Mouse (Mus musculus) hindbrain, postnatal 0 days (tissue): ENCODE data around the gene Slc6a5. TPM values are rescaled to one million over a fixed set of nuclear protein-coding genes. Genes with fewer than 3 reads are reported as not detected.
A peak's percentile ranks its signal among the peaks of the same experiment; 100 is the strongest.

Experiments
- ATAC-seq: fragments of 200-750 bp; cut with Nextera tagmentation; 2 replicates; pipeline ENCODE4 v1.8.0; 2017; ENCODE audit warnings: mild to moderate bottlenecking, moderate TSS enrichment, moderate library complexity
- DNase-seq: peaks from one replicate; pipeline ENCODE4 v3.0.0-alpha.2; 2015; ENCODE audit warnings: low spot score
- H3K27ac ChIP-seq: fragments of 300-500 bp; sonication (generic); 2 replicates; pipeline ENCODE4 v1.5.1; 2014; ENCODE audit warnings: mild to moderate bottlenecking
- H3K27me3 ChIP-seq: fragments of 300-500 bp; sonication (generic); 2 replicates; pipeline ENCODE4 v1.6.1; 2014; ENCODE audit warnings: low read length, mixed read lengths; ENCODE audit not compliant: insufficient read depth
- H3K36me3 ChIP-seq: fragments of 300-500 bp; sonication (generic); 2 replicates; pipeline ENCODE4 v1.6.1; 2014; ENCODE audit warnings: low read length, mixed read lengths; ENCODE audit not compliant: insufficient read depth
- H3K4me1 ChIP-seq: fragments of 300-500 bp; sonication (generic); 2 replicates; pipeline ENCODE4 v1.6.1; 2014; ENCODE audit warnings: antibody characterized with exemption, low read length, mixed read lengths; ENCODE audit not compliant: insufficient read depth
- H3K4me2 ChIP-seq: fragments of 300-500 bp; sonication (generic); 2 replicates; pipeline ENCODE4 v1.6.1; 2014; ENCODE audit warnings: low read depth, mild to moderate bottlenecking, low read length, moderate library complexity, mixed read lengths
- H3K4me3 ChIP-seq: fragments of 300-500 bp; sonication (generic); 2 replicates; pipeline ENCODE4 v1.5.1; 2014; ENCODE audit warnings: low read length
- H3K9ac ChIP-seq: fragments of 300-500 bp; sonication (generic); replicated peaks from 2 replicates; pipeline ENCODE4 v1.6.1; 2014; ENCODE audit warnings: mild to moderate bottlenecking, low read length, moderate library complexity, mixed read lengths
- H3K9me3 ChIP-seq: fragments of 300-500 bp; sonication (generic); 2 replicates; pipeline ENCODE4 v1.6.1; 2016; ENCODE audit warnings: low read length, mixed read lengths
- CTCF ChIP-seq: IDR thresholded peaks from 2 replicates; pipeline ENCODE4 v1.5.1; 2016; ENCODE audit warnings: antibody characterized with exemption, control low read depth, low read depth
- WGBS: fragments of 180-500 bp; shearing (Covaris S2); extraction: QIAGEN DNeasy Blood & Tissue Kit; methylation state at CpG from one replicate; pipeline ENCODE4 v1.1.7; 2014; 5-methylcytosine and 5-hydroxymethylcytosine counted together
- polyA plus RNA-seq: library from polyadenylated mRNA; unstranded; fragments of >200 nt; fragmentation: Nextera tagmentation; extraction: Ambion mirVana; gene quantifications from 2 replicates; pipeline ENCODE4 v1.2.1, GENCODE M21; 2015
- total RNA-seq: library from RNA; depleted of rRNA; stranded (reverse); fragments of >200 nt; gene quantifications from 2 replicates; pipeline ENCODE4 v1.2.3, GENCODE M21; 2014; rRNA removed

Slc6a5 gene
- total RNA-seq (49.6 and 57.2 TPM in 2 replicates), polyA plus RNA-seq (9.8 and 10.9 TPM in 2 replicates)

DNA sequence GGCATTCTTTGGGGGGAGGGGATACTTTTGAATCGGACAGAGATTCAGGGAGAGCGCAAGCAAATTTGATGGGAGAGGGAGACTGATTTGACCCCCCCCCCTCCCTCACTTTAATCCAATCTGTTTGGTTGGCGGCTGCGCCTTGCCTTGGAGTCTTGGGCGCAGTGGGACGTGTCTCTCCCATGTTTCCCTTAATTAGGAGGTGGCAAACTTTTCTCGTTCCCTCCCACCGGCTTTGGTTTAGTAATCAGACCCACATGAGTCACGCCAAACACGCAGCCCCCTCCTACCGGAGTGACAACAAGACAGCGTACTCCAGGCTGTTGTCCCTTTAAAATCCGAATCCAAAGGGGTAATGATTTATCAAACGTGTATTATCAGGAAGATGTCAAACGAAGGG is at the start of gene Slc6a5:
TSS of gene Slc6a5 (plus strand) at position 297 of the 400 bp plus-strand sequence.
- peaks cover 58% of the 10 kb centered on the region for H3K27me3 ChIP-seq
- 3% methylated on average over 15 of the region's 15 CpGs for WGBS
- DNase-seq, result peak; percentile 58
- H3K27ac ChIP-seq, result peak within 1 kb of the TSS; percentile 73
- H3K9ac ChIP-seq, result peak within 1 kb of the TSS; percentile 38
- peak within 1 kb of the TSS; percentile 33 for H3K4me3 ChIP-seq
- ATAC-seq, result no peak; the same call in 1 of the 2 replicates
- H3K9me3 ChIP-seq, result no peaks in the 10 kb centered on the region
- H3K4me2 ChIP-seq, result peak within 1 kb of the TSS; percentile 37
- TF ChIP-seq CTCF, result no peak
- H3K4me1 ChIP-seq, result no peaks in the 10 kb centered on the region
- H3K36me3 ChIP-seq, result no peaks in the 10 kb centered on the region

DNA sequence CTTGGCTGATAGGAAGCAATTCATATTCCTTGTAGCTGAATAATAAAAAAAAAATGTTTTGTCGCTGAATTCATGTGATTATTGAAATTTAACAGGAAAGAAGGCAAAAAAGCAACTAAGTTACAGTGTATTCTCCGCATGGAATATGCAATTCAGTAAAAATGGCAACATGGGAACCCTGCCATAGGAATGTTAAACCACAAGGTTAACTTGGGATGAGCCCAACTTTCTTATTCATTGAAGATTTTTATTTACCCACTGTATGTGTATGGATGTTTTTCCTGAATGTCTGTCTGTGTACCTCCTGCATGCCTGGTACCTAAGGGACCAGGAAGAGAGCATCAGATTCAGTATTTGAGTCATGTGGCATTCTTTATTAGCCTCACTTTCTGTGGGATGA is 48.8 kb upstream of the Slc6a5 start:
- Histone ChIP-seq H3K9ac (no peak overlapping the region), H3K4me2 (no peak overlapping the region), H3K27me3 (no peaks in the 10 kb centered on the region), H3K36me3 (peaks cover 4% of the 10 kb centered on the region; the same call in 1 of the 2 replicates), H3K4me1 (no peaks in the 10 kb centered on the region), H3K4me3 (no peak overlapping the region), H3K27ac (no peak overlapping the region), H3K9me3 (no peaks in the 10 kb centered on the region)
- ATAC-seq (no peak), DNase-seq (no peak)
- no peak for TF ChIP-seq CTCF
- WGBS, result 97% methylated on average over 2 of the region's 2 CpGs

DNA sequence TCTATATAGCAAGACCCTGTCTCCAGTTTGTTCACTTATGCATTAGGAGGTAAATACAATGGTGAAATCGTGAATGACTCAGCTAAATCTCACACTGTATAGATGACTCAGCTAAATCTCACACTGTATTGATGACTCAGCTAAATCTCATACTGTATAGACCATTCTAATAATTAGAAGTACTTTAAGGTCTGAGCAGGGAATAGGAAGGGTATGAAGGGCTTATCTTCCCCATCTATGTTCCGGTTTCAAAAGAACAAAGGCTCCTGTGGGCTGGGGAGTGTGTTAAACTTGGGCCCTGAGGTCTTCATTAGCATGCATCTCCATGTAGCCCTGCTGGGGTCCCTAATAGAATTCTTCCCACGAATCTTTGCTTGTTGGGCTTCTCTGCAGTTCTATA is 46.2 kb upstream of the Slc6a5 start:
- Histone ChIP-seq H3K9ac (no peak overlapping the region), H3K4me1 (no peaks in the 10 kb centered on the region), H3K27ac (no peak overlapping the region), H3K9me3 (no peaks in the 10 kb centered on the region), H3K36me3 (no peaks in the 10 kb centered on the region), H3K4me2 (no peak overlapping the region), H3K4me3 (no peak overlapping the region), H3K27me3 (no peaks in the 10 kb centered on the region)
- TF ChIP-seq CTCF, result no peak
- ATAC-seq (peak; percentile 34), DNase-seq (no peak)
- WGBS, result 49% methylated on average over 3 of the region's 3 CpGs

DNA sequence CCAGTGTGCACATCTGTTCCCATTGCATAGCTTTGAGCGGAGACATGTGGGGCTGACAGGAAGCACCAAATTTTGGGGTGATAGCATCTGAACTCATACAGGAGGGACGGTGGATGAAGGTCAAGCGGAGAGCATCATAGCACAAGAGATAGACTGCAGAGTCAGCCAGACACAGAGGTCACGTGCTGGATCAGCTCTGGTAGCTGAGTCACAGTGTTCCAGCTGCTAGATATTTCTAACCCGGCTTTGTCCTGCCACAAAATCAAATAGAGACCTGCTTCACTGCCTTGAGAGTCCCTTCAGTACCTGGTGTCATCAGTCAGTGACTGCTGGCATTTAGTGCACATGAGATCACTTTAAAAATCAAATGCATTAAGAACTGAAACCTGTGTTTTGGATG is 40.3 kb upstream of the Slc6a5 start:
- H3K4me3 ChIP-seq, result no peak overlapping the region
- 75% methylated on average over 5 of the region's 5 CpGs for WGBS
- H3K9me3 ChIP-seq, result no peaks in the 10 kb centered on the region
- no peaks in the 10 kb centered on the region for H3K4me1 ChIP-seq
- no peak overlapping the region for H3K9ac ChIP-seq
- peak overlapping the region; percentile 54; the same call in 1 of the 2 replicates for H3K27ac ChIP-seq
- no peaks in the 10 kb centered on the region for H3K36me3 ChIP-seq
- no peaks in the 10 kb centered on the region for H3K27me3 ChIP-seq
- ATAC-seq, result no peak
- DNase-seq, result no peak
- no peak overlapping the region for H3K4me2 ChIP-seq
- TF ChIP-seq CTCF, result no peak

DNA sequence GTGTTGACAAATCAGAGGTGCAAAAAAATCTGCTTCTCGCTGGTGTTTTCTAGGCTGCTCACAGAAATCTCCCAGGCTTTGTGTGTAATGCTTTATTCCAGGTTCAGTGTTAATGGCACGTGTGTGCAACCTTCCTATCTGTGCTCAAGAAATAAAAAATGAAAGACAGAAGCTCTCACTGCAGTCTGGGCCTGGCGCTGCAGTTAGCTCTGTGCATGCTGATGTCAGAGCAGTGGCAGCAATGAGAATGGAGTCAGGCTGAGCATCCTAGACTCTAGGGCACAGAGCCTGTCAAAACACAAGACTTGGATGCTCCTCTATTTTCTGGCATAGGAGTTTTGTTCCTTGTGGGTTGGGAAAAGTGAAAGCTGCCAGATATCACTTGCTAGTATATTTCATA is 39.7 kb upstream of the Slc6a5 start:
- Histone ChIP-seq H3K4me2 (no peak overlapping the region), H3K27me3 (no peaks in the 10 kb centered on the region), H3K27ac (peak overlapping the region; percentile 54), H3K4me1 (no peaks in the 10 kb centered on the region), H3K9ac (no peak overlapping the region), H3K36me3 (no peaks in the 10 kb centered on the region), H3K9me3 (no peaks in the 10 kb centered on the region), H3K4me3 (no peak overlapping the region)
- ATAC-seq (peak; percentile 74), DNase-seq (peak; percentile 36)
- 50% methylated on average over 3 of the region's 3 CpGs for WGBS
- no peak for TF ChIP-seq CTCF

DNA sequence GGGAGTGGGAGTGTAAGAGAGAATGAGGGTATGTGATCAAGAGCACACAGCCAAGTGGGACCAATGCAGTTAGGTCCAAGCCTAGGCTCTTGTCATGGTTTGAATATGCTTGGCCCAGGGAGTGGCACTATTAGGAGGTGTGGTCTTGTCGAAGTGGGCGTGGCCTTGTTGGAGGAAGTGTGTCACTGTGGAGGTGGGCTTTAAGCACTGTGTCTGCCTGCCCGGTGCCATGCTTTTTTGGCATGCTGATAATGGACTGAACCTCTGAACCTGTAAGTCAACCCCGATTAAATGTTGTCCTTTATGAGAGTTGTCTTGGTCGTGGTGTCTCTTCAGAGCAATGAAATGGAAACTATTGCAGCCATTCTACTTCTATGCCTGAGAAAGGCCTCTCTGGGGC is 32.6 kb upstream of the Slc6a5 start:
- no peaks in the 10 kb centered on the region for H3K36me3 ChIP-seq
- no peak overlapping the region for H3K4me3 ChIP-seq
- H3K9ac ChIP-seq, result no peak overlapping the region
- H3K27me3 ChIP-seq, result no peaks in the 10 kb centered on the region
- no peak for TF ChIP-seq CTCF
- DNase-seq, result no peak
- H3K27ac ChIP-seq, result no peak overlapping the region
- no peak overlapping the region for H3K4me2 ChIP-seq
- H3K4me1 ChIP-seq, result no peaks in the 10 kb centered on the region
- 85% methylated on average over 5 of the region's 5 CpGs for WGBS
- no peaks in the 10 kb centered on the region for H3K9me3 ChIP-seq
- no peak for ATAC-seq

DNA sequence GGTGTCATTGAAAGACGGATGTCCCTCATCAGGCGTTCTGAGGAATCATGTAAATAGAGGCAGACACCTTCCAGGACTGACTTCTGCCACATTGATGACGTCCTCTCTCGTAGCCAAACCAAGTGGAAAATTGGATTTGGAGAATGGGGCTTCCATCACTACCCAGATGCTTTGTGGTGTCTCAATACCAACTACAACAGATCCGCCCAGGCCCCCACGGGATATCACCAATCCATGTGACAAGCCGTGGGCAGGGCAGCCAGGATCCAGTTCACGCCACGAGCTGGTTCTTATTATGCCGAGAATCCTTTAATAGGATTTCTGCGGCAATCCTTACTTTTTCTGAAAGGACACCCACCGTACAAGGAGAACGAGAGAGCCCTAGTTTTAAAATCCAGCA is 30.9 kb upstream of the Slc6a5 start:
- WGBS, result 42% methylated on average over 13 of the region's 13 CpGs
- H3K4me3 ChIP-seq, result no peak overlapping the region
- no peak overlapping the region for H3K27ac ChIP-seq

More for the DNA sequence above, 30.9 kb upstream of the Slc6a5 start:
- no peaks in the 10 kb centered on the region for H3K36me3 ChIP-seq
- no peaks in the 10 kb centered on the region for H3K9me3 ChIP-seq
- ATAC-seq (peak; percentile 31; the same call in 1 of the 2 replicates), DNase-seq (peak; percentile 51)
- H3K9ac ChIP-seq, result no peak overlapping the region
- H3K27me3 ChIP-seq, result no peaks in the 10 kb centered on the region
- TF ChIP-seq CTCF, result no peak
- peak overlapping the region; percentile 21 for H3K4me2 ChIP-seq
- peaks cover 5% of the 10 kb centered on the region; the same call in 1 of the 2 replicates for H3K4me1 ChIP-seq
